Mouse (Mus musculus) liver, postnatal 0 days (tissue): ENCODE measurements around the gene Cadm3.

Experiments
- CTCF ChIP-seq: sonication (generic); IDR thresholded peaks from 2 replicates; pipeline ENCODE4 v1.5.1; 2016; ENCODE audit warnings: antibody characterized with exemption, low read depth
- EP300 ChIP-seq: IDR thresholded peaks from 2 replicates; pipeline ENCODE4 v1.6.1; 2016; ENCODE audit warnings: antibody characterized with exemption, low read depth, mild to moderate bottlenecking

GRCm38 (mm10) chr1:173369611-173370010 is 2.1 kb upstream of the Cadm3 start:
- TF ChIP-seq EP300 (no peak), CTCF (no peak)
